9 mouse cellular contexts compared by ENCODE assay signal in the genomic region with DNA sequence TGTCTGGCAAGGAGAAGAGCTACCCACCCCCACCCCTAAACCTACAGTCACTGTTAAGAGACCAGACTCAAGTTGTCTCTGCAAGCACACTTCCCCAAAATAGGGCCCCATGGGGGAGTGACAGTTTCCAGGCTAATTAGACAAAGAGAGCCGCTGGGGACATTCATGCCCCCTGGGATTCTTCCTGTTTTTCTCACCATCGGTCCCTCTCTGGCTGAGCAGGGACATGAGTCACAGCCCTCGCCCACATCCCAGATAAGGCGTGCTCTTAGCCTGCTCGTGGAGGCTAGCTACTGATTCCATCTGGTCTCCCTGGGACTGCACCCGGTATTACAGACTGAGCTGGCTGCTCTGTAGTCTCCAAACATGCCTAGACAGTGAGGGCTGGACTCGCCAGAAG. TPM values are rescaled to one million over a fixed set of nuclear protein-coding genes. Genes with fewer than 3 reads are reported as not detected.
DNase-seq lines count a peak whose midpoint lies in the region; ATAC-seq and TF ChIP-seq lines count a peak whose summit lies in the region.
"Had no signal": no experiment of that assay in that cellular context is flagged by ENCODE, and none has a peak within 500 bp of the region (broad histone marks: within the 10 kb centered on the region; RNA-seq: fewer than 3 reads in every experiment).

No protein-coding gene starts in this region.

- no peak for TF ChIP-seq CTCF in kidney, postnatal 0 days (IDR thresholded peaks at IDR 0.05; ENCODE audit: low read depth)
- no peak for TF ChIP-seq CTCF in Patski (IDR thresholded peaks at IDR 0.05)

- H3K9ac ChIP-seq in kidney, postnatal 0 days (ENCODE audit: low read depth, low read length), result 0 out of 2 replicates have a peak overlapping the region, but pooled peaks have one; percentile 37
- no peak overlapping the region for H3K9ac ChIP-seq in heart, embryonic 12.5 days
- H3K9ac ChIP-seq in liver, embryonic 16.5 days (ENCODE audit: low read depth, low read length), result no peak overlapping the region
- H3K9ac ChIP-seq: limb, embryonic 13.5 days had no signal

- H3K27me3 ChIP-seq in kidney, postnatal 0 days (ENCODE audit: insufficient read depth, low read length), result no peaks in the 10 kb centered on the region
- no peaks in the 10 kb centered on the region for H3K27me3 ChIP-seq in Patski
- peaks cover 8% of the 10 kb centered on the region; the same call in 1 of the 2 replicates for H3K27me3 ChIP-seq in heart, embryonic 12.5 days (replicated peaks)
- no peaks in the 10 kb centered on the region for H3K27me3 ChIP-seq in liver, embryonic 16.5 days (ENCODE audit: control insufficient read depth, insufficient read depth, low read depth, low read length)

- 0 out of 2 replicates have a peak, but pooled peaks cover 13% of the 10 kb centered on the region for H3K36me3 ChIP-seq in kidney, postnatal 0 days (ENCODE audit: insufficient read depth, low read length)
- peaks cover 17% of the 10 kb centered on the region for H3K36me3 ChIP-seq in heart, embryonic 12.5 days
- H3K36me3 ChIP-seq in liver, embryonic 16.5 days (ENCODE audit: control insufficient read depth, insufficient read depth), result no peaks in the 10 kb centered on the region
- H3K36me3 ChIP-seq: limb, embryonic 13.5 days had no signal

- no peak for ATAC-seq in kidney, postnatal 0 days (replicated peaks; ENCODE audit: low FRiP score, low read depth)
- ATAC-seq in Patski, result peak; percentile 41
- peak; percentile 38; the same call in 1 of the 2 replicates for ATAC-seq in heart, embryonic 12.5 days (ENCODE audit: insufficient number of reproducible peaks, low FRiP score)
- peak; percentile 36 for ATAC-seq in liver, embryonic 16.5 days (ENCODE audit: low read depth)

- no peak overlapping the region for H3K27ac ChIP-seq in kidney, postnatal 0 days
- H3K27ac ChIP-seq in heart, embryonic 12.5 days (ENCODE audit: poor library complexity, severe bottlenecking), result peak overlapping the region; percentile 59
- H3K27ac ChIP-seq in liver, embryonic 16.5 days (ENCODE audit: low read length), result no peak overlapping the region
- H3K27ac ChIP-seq: limb, embryonic 13.5 days had no signal

- H3K9me3 ChIP-seq in kidney, postnatal 0 days (replicated peaks; ENCODE audit: low read length), result no peaks in the 10 kb centered on the region
- H3K9me3 ChIP-seq in heart, embryonic 12.5 days (replicated peaks), result no peaks in the 10 kb centered on the region
- no peaks in the 10 kb centered on the region for H3K9me3 ChIP-seq in liver, embryonic 16.5 days (replicated peaks; ENCODE audit: control insufficient read depth, low read length)
- H3K9me3 ChIP-seq: limb, embryonic 13.5 days had no signal

- in situ Hi-C loops in Patski (cut with MboI; ENCODE audit: low pct_unique_long_range_greater_than_20kb), result loop anchor here (5.0 kb wide), 4 partner anchors 100 to 580 kb away; a partner anchor contains a TSS

- no peak overlapping the region for H3K4me2 ChIP-seq in kidney, postnatal 0 days (ENCODE audit: low read length)
- peak overlapping the region; percentile 3; the same call in 1 of the 2 replicates for H3K4me2 ChIP-seq in heart, embryonic 12.5 days
- H3K4me2 ChIP-seq in liver, embryonic 16.5 days (ENCODE audit: low read depth, low read length), result no peak overlapping the region
- H3K4me2 ChIP-seq: limb, embryonic 13.5 days had no signal

- 31% methylated on average over 7 of the region's 7 CpGs for WGBS in kidney, postnatal 0 days
- 4% methylated on average over 7 of the region's 7 CpGs for WGBS in heart, embryonic 12.5 days
- WGBS in liver, embryonic 16.5 days (ENCODE audit: insufficient replicate concordance), result 11% methylated on average over 7 of the region's 7 CpGs

- no peaks in the 10 kb centered on the region for H3K4me1 ChIP-seq in kidney, postnatal 0 days (replicated peaks; ENCODE audit: insufficient read depth, low read length)
- H3K4me1 ChIP-seq in heart, embryonic 12.5 days (replicated peaks), result peaks cover 20% of the 10 kb centered on the region
- H3K4me1 ChIP-seq in liver, embryonic 16.5 days (ENCODE audit: control insufficient read depth, low read depth, low read length), result no peaks in the 10 kb centered on the region; the same call in 1 of the 2 replicates

- CTCF ChIA-PET in Patski (lab: Charles Lee), result interaction anchor here (0.8 to 4.7 kb wide), 11 partner anchors 20 to 218 kb away, joined by 3 to 15 read pairs (median 3); no protein-coding TSS in a partner anchor

- no peak overlapping the region for H3K4me3 ChIP-seq in kidney, postnatal 0 days (replicated peaks; ENCODE audit: low read depth, low read length)
- H3K4me3 ChIP-seq in heart, embryonic 12.5 days, result no peak overlapping the region
- H3K4me3 ChIP-seq in liver, embryonic 16.5 days (ENCODE audit: low read depth, low read length), result no peak overlapping the region
- H3K4me3 ChIP-seq: limb, embryonic 13.5 days had no signal

- POLR2A ChIA-PET in Patski (lab: Charles Lee), result no interaction called here

- peak; percentile 56 for DNase-seq in kidney, postnatal 0 days (ENCODE audit: low spot score)
- no peak for DNase-seq in kidney, adult 9 months
- DNase-seq in Patski (ENCODE audit: low read depth, low spot score), result no peak
- DNase-seq in yolk sac, embryonic 10.5 days (ENCODE audit: low spot score), result no peak
- DNase-seq in cerebellum, postnatal 36 days, result no peak
- DNase-seq in testis, postnatal 10 days (ENCODE audit: low spot score), result no peak

RNA-seq across cellular contexts. Expression of a gene that starts 15.8 kb away (rescaled TPM):
- polyA plus RNA-seq in kidney, postnatal 0 days (2015; fragmentation: Nextera tagmentation; extraction: Ambion mirVana), result 48.6 and 63.5 TPM in 2 replicates
- polyA plus RNA-seq in Patski (2021), result 9.4 TPM
- polyA plus RNA-seq in heart, embryonic 12.5 days (2016; fragmentation: Nextera tagmentation; extraction: Ambion mirVana), result 19.0 and 22.5 TPM in 2 replicates
- 67.6 and 78.4 TPM in 2 replicates for polyA plus RNA-seq in liver, embryonic 16.5 days (2015; fragmentation: Nextera tagmentation; extraction: Ambion mirVana)
